Mouse (Mus musculus) bone marrow macrophage, adult 2 months (primary cell): Measurements from ENCODE around the gene Gm20388.
A peak's percentile ranks its signal among the peaks of the same experiment; 100 is the strongest.

ENCODE experiments used
- CTCF ChIP-seq: IDR thresholded peaks from 2 replicates; pipeline ENCODE4 v1.5.1; 2012; ENCODE audit warnings: low read depth, mild to moderate bottlenecking, low read length, moderate library complexity
- POLR2A ChIP-seq: IDR thresholded peaks from 2 replicates; pipeline ENCODE4 v1.6.1; 2012; ENCODE audit warnings: mild to moderate bottlenecking, low read depth, low read length, borderline replicate concordance

DNA sequence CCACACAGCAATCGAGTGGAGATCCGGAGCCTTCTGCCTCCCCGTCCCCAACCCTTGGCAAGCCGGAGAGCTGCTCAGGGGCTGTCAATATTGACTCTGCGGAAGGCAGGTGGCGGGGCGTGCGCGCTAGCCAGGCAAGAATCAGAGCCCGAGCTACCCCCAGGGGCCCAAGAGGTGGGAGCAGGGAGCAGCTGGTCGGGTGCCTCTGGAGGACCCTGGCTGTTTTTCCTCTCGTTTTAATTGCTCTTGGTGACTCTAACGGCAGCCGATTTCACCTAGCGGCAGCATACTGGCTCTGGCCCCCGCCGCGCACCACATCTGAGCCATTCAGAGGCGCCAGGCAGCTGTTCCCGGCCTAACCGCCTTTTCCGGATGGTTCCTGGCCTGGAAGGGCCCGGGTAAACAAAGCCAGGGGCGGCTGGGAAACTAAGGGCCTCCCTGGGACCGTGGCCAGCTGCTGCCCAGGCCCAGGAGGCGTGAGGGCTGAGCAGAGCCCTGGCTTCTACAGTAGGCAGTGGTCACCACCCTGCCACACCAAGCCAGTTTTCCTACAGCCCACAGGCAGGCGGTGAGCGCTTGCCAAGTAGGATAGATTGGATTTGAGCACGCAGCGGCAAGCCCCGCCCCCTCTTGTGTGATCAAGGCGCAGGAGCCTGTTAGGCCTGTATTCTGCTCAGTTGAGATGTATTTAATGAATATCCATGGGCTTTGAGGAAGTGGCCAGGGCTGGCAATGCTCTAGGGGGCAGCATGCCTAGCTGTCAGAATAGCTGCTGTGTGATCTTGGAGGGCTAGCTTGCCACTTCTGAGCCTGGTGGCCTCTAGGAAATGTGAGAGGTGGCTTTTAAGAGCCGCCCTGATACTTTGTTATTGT lies 506.1 kb downstream of the Gm20388 start:
- TF ChIP-seq POLR2A (no peak), CTCF (peak; percentile 39)
